Mouse (Mus musculus) ES-Bruce4 (cell line): ENCODE measurements at regions not wholly inside any gene's neighbourhood (a gene's known extent, or its start where the extent isn't known, plus 50 kb on each side); places are given as distances from the start of the nearest gene placed in this dataset.

Experiments
- CTCF ChIP-seq: IDR thresholded peaks from one replicate; pipeline ENCODE4 v1.8.1; 2011; ENCODE audit warnings: low read depth, low read length
- EP300 ChIP-seq: IDR thresholded peaks from 2 replicates; pipeline ENCODE4 v1.6.1; 2011; ENCODE audit warnings: low read depth, low read length; ENCODE audit not compliant: insufficient read depth
- POLR2A ChIP-seq: IDR thresholded peaks from one replicate; pipeline ENCODE4 v1.8.1; 2011; ENCODE audit warnings: low read length; ENCODE audit not compliant: insufficient read depth

DNA sequence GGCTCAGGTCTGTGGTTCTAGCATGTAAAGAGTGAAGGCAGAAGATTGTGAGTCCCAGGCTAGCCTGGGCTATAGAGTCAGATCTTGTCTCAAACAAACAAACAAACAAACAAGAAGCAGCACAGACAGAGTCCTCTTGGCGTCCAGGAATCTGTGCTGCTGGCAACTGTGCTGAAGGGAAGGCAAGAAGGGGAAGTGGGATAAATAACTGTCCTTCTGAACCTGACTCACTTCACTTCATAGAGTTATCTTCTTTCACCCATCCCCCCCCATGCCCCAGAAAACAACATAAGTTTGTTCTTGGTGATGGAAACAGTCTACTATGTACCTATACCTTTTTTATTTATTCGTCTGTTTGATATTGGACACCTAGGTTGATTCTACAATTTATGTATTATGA, 200.8 kb upstream of the Pde3a start:
- no peak for TF ChIP-seq POLR2A
- no peak for TF ChIP-seq CTCF
- TF ChIP-seq EP300 = no peak
